Mouse (Mus musculus) adrenal gland, postnatal 0 days (tissue): ENCODE results near the gene Siglech. TPM values are rescaled to one million over a fixed set of nuclear protein-coding genes. Genes with fewer than 3 reads are reported as not detected.

Experiments
- polyA plus RNA-seq: library from polyadenylated mRNA; unstranded; fragments of >200 nt; fragmentation: Nextera tagmentation; extraction: Ambion mirVana; gene quantifications from 2 replicates; pipeline ENCODE4 v1.2.1, GENCODE M21; 2015

The Siglech gene
- polyA plus RNA-seq = 0.13 and 0.14 TPM in 2 replicates

DNA sequence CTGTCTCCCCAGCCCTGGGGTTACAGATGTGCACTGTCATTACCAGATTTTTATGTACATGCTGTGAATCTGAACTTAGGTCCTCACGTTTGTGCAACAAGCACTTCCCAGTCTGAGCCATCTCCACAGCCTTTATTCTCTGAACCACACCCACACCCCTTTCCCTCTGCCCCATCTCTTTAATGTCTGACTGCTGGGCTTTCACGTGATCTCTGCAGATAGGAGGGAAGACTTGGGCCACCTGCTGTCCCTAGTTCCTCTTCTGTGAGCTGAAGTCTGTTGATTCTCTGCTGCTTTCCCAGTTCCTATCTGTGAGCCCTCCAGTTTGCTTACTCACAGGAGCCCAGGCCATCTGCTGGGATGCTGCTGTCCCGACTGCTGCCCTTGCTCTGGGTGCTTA is at the start of gene Siglech:
Gene Siglech (plus strand): TSS at position 253 of the 400 bp plus-strand sequence.

DNA sequence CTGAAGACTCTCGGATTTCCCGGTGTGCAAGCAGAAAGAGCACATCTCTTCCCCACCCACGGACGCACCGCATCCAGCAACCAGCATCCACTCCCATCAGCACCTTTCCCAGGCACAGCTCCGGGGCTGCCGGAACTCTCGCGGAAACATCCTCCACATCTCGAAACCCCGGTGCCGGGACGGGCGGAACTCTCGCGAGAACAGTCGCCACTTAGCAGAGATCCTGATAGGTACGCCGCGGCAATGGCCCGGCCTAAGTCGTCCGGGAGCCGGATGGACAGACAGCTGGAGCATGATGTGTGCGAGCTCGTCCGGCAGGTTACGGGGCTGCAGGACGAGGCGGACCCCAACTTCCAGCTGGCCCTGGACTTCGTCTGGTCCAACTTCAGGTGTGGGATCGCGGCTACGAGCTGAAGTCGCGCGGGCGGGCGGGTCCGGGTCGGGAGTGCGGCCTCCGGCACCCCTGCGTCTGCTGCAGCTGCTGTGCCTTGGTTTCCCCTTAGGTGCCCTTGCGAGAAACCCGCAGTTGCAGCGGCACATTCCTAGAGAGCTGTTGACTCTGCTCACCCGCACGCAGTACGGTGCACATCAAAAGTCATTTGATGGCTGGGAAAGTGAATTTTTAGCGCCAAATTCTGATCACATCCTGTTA is 26.1 kb downstream of the Siglech start, which contains the start of gene Tubgcp5:
Gene Tubgcp5 (plus strand): TSS at position 203 of the 652 bp plus-strand sequence.

Other genes with a start within 250 kb of the Siglech start
- gene Tubgcp5, start 26.0 kb downstream of the Siglech start, polyA plus RNA-seq = 17.6 and 21.4 TPM in 2 replicates
- 37.6 and 53.4 TPM in 2 replicates for gene Cyfip1, start 73.6 kb downstream of the Siglech start, polyA plus RNA-seq
- 33.5 and 50.5 TPM in 2 replicates for gene Nipa2, start 194.3 kb downstream of the Siglech start, polyA plus RNA-seq